Mouse (Mus musculus): ENCODE results near the gene Rgl1.
A peak's percentile ranks its signal among the peaks of the same experiment; 100 is the strongest.

Gene Rgl1

DNA sequence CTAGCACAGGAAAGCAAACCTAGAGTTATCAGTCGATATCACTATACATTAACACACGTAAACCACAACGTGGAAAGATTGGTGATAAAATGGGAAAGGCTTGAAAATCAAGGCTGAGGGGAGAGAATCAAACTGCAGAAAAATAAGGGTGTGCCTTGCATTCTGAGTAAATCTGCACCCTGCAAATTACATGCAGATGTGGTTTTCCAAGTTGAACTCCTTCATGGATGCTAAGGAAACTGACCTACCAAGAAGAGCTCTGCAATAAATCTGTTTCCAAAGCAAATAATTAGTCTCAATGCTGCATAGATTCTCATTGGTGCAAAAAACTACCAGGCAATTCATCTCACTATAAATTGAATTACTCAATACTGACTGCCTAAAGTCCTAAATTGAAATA, 178.7 kb downstream of the Rgl1 start:
- no peak for DNase-seq (ENCODE audit: low spot score)

DNA sequence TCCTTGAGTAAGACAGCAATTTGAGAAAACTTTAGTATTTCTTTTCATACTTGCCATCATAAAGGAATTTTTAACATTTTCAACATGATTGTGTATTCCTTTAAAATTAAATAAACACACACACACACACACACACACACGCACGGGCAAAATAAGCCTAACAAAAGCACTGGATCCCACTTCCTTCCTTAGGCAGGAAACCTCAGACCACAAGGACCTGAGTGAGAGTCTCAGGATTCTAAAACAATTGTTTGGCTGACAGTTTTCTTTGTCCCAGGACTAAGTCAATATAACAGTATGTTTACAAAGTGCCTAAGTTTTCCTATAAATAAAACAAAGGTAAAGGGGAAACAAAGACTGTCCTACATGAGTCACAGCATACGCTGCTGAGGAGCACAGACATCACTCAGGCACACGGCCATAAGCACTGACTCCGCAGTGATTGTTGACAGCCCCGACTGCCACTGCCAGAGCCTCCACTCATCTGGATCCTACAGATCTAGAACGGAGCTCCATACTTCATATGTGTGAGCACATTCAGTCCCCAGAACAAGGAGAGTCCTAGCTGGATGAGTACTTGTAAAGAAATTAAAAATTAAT, 180.7 kb downstream of the Rgl1 start:
- no peak for DNase-seq (ENCODE audit: low spot score)

- no peak for DNase-seq (ENCODE audit: low spot score)
Measured at GRCm38 (mm10) chr1:152584933-152585332, 181.2 kb downstream of the Rgl1 start.

- no peak for DNase-seq (ENCODE audit: low spot score)
Measured at GRCm38 (mm10) chr1:152581127-152581905, 184.8 kb downstream of the Rgl1 start.

DNA sequence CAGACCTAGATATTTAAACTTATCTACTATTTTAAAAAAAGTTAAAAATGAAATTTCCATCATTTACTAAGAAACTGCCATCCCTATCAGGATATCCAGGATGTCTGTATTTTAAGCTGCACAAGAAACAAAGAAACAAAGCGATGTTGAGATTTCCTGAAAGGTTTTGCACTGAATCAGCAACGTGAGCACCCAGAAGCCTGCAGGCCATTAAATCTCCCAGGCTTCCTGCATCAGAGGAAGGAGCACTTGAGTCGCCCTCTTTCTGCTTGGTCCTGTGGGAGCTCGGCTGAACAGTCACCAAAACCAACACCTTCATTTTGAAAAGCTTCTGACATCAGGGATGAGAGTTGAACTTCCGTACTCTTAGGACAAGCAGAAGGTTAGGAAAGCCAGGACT, 187.2 kb downstream of the Rgl1 start:
- no peak for DNase-seq (ENCODE audit: low spot score)

- no peak for DNase-seq (ENCODE audit: low spot score)
Measured at GRCm38 (mm10) chr1:152578108-152578721, 187.9 kb downstream of the Rgl1 start.

- no peak for DNase-seq (ENCODE audit: low spot score)
Measured at GRCm38 (mm10) chr1:152576614-152577144, 189.5 kb downstream of the Rgl1 start.

- no peak for DNase-seq (ENCODE audit: low spot score)
Measured at GRCm38 (mm10) chr1:152575096-152575495, 191.1 kb downstream of the Rgl1 start.

DNA sequence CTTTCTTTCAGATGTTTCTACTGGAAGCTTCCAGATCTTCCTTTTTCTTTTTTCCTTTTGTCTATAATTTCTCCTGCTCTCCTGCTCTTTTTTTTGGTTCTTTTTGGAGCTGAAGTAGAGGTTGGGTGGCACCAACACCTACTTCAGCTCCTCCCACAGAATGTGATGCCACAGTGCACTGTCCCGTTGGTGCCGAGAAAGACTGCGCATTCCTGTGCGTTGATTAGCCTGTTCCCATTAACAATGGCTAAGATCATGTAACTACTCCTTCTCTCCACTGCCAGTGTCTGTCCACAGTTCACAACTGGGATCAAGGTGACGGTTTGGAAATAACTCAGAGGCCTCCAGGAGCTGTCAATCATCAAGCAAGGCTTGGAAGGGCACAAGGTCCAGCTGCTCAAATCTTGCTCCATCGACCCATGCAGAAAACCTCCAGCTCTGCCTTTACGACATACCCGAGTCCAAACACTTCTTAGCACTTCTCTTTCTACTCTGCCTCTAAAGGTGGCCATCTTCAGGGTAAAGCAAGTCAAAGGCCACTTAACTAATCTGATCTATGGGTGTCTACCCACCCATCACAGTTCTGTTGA, 192.6 kb downstream of the Rgl1 start:
- no peak for DNase-seq (ENCODE audit: low spot score)

DNA sequence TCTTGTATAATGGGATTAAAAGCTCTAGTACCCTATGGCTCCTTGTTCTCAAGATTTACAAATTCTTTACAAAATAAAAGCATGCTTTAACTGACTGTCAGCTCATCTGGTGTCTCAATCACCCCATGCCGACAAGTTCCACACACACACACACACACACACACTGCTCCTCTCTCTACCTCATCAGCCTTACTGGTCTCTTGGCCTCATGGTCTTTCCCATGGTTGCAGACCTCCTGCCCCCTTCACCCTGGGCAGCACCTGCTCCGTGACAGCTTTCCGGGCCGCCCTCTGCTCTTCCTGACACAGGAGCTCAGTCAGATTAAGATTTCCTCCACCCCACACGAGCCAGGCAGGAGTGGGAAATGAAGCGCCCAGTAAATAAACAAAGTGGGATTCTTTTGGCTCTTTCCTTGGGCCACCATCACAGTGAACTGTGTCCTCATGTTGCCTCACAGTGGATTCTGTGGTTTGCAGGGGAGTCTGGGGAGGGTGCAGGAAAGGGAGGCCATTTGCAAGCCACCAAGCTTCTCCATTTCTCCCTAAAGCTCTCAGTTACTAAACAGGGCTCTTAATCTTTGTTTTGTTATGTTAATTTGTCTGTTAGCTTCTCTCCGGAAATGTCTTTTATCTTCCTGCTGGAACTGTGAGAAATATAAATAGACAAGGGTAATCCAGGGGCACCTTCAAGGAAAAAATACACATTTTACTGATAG, 193.2 kb downstream of the Rgl1 start:
- no peak for DNase-seq (ENCODE audit: low spot score)

- no peak for DNase-seq (ENCODE audit: low spot score)
Measured at GRCm38 (mm10) chr1:152571340-152571739, 194.8 kb downstream of the Rgl1 start.

DNA sequence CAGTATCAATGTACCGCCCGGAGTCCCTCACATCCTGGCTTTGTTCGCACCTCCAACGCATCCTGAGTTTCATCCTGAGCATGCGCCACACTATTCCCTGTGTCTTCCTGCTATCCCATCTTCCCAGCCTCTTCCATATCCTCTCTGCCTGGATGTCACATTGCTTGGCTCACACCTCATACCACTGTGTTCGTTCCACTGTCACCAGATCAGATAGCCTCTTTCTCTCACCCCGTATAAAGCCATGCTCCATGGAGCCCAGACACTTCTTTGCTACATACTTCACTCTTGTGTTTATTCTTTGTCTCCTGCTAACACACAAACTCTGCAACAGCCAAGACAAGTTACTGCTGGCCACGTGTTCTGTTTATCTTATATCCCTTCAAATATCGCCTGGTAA, 195.5 kb downstream of the Rgl1 start:
- no peak for DNase-seq (ENCODE audit: low spot score)

DNA sequence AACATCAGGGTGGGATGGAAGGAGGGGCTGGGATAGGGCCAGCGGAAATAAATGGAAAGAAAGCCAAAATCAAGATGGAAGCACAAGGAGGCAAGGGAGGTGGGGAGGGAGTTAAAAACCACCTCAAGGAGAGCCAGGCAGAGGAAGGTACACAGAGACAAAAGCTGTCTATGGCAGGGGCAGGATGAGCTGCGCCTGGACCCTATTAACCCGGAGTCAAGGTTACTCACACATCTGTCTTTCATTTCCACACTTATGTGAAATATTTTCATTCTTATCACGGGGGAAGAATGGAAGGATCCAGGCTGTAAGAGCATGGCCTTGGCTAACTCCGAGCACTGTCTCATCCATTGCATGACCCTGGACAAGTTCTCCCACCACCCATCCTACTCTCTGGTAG, 202.9 kb downstream of the Rgl1 start:
- no peak for DNase-seq (ENCODE audit: low spot score)

DNA sequence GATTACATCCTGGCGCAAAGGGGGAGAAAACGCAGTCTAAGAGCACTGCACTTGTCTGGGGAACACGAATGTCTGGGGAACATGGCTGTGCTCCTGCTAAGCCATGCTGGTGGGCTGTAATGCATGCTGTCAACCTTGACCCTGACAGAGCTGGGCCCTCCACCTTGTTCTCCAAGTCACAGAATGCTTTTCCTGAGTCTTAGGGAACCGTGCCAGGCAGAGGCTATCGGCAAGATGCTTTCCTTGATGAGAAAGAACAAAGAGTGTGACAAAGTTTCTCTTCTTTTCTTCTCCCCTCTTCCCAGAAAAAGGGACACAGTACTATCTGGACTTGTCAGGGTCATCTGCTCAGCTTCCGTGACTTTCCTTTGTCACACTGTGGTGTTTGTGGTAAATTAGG, 203.3 kb downstream of the Rgl1 start:
- DNase-seq (ENCODE audit: low spot score), result no peak

GRCm38 (mm10) chr1:152560477-152560876, 205.7 kb downstream of the Rgl1 start:
- DNase-seq (ENCODE audit: low spot score), result no peak

DNA sequence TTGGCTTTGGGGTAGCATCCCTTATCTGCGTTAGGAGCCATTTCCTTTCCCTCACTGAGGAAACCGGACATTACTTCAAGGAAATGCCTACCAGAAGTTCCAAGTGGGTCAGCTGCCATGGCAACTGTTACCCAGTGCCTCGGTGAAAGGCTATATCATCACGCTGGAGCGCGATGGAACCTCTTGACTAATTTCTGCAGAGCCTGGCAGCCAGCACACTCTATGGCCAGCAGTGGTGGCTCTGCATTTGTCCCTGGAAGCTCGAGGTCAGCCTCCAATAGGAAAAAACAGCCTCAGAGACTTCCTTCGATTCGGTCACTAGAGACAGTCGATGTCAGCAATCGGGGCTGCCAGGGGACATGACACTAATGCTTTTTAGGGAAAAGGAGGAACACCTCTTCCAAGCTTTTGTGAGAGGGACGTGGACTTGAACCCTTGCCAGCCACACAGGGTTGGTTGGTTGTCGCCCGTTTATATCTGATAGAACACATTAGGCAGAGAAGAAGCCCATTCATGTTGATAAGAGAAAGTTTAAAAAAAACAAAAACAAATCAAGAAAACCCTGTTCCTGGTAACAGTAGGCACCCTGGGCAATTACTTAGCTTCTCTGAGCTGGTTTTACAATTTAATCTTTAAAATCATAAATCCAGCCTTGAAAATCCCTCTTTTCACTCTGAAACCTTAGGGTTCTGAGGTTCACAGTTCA, 209.4 kb downstream of the Rgl1 start:
- DNase-seq (ENCODE audit: low spot score), result peak; percentile 77

GRCm38 (mm10) chr1:152555944-152556573, 210.1 kb downstream of the Rgl1 start:
- DNase-seq (ENCODE audit: low spot score), result peak; percentile 83

DNA sequence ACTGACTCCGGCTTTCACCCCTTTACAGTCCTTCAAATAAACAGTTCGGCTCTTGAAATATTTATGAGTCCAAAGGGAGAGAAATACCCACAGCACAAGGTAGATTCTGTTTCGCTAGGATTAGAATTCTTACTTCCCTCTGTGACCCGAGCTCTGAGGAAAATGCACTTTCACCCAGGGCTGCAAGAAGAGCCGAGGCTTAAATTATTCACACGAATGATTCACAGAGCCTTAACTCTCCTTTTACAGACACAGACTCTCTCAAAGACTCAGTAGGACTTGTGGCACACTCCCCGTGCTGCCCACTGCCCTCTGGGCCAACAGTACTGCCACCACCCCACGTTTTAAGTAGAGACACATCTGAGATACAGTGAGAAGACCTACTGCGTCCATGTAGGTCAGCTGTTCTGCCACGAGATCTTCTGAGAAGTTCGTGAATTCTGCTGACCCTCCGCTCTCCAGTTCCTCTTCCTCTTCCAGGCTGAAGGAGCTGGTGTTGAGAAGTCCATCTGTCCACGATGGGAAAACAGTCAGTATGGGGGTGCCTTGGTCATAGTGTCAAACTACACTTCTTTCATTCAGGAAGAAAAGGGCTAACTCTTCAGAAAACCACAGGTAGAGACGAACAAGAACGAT, 212.1 kb downstream of the Rgl1 start:
- no peak for DNase-seq (ENCODE audit: low spot score)

DNA sequence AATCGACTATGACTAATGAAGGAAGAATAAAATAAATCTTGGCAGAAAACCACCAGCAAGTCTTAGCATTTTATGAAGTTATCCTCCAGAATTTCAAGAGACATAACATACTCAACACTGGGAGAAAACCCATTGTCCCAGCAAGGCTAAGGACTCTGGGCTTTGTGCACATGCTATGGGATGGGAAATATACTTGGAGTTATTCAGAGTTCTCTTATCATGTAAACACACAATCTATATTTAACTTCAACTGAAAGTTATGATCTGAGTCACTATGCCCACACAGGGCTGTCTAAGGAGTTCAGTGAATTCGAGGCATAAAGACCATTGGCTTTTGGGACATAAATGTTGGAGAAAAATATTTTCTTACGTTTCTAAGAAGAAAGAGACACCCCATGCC, 215.2 kb downstream of the Rgl1 start:
- DNase-seq (ENCODE audit: low spot score), result no peak

GRCm38 (mm10) chr1:152550544-152550943, 215.6 kb downstream of the Rgl1 start:
- no peak for DNase-seq (ENCODE audit: low spot score)
